Mouse (Mus musculus) embryo, embryonic 11.5 days (tissue): ENCODE measurements around the gene Sptbn2.

Source experiments
- DNase-seq: peaks from one replicate; pipeline ENCODE4 v3.0.0-alpha.2; 2012; ENCODE audit warnings: low read depth, low spot score

Gene Sptbn2

DNA sequence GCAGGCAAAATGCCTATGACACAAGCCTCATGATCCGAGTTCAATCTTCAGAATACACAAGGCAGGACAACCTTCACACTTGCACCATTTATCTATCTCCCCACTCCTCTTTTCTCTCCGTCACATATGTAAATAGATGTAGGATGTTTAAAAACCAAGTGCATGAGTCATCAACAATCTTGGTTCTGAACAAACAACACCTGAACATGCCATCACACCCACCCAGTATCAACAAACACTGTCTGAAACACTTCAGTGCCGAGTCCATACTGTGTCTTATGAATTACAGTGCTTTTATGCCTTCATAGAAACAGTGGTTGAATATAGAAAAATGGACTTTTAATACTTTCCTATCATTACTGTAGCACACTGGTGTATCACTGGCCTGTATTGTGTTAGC, 61.8 kb downstream of the Sptbn2 start:
- no peak for DNase-seq

DNA sequence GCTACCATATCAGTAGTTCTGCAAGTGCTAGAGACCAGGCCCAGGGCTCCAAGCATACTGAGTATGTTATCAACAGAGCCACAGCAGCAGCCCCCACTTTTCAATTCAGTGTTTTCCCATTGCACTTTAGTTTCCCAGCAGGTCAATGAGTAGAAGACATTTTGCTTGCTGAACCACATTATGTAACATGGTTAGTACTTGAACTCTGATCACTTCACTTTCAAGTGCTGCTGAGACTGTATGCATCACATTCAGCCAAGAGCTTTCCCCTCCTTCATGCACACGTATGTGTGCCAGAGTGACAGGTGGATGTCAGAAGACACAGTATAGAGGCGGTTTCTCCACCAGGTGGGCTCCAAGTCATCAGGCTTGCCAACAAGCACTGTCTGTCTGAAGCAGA, 71.9 kb downstream of the Sptbn2 start:
- no peak for DNase-seq

DNA sequence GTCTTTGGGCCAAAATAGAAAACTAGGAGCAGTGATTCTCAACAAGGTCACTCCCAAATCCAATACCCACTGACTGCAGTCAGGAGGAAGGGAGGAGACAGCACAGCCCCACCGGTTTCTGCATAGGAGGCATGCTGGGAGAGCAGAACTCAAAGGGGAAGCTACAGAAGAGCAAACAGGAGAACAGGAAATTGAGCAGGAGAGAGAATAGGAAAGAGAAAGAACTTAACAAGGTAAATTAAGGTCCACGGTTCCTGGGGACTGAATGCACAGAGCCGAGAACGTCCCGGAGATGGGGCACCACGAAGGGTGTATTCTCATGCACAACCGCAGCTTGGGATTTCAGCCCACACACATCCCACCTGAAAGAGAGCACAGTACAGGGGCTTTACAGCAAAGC, 74.2 kb downstream of the Sptbn2 start:
- no peak for DNase-seq

DNA sequence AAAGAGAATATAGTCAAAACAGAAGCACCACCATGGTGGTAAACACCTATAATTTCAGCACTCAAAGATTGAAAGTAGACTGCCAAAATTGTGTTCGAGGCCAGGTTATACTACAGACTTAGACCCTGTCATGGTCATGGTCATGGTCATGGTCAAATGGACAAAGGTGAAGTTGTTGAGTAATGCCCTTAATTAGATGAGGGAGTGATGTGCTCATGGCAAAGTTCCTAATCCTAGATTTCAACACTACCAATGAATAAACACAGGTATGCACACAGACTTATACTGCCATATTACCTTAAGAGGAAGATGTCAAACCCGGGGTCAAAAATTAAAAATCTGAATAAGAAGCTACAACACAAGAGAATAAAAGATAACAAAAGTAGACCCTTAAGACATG, 75.3 kb downstream of the Sptbn2 start:
- DNase-seq: no peak

DNA sequence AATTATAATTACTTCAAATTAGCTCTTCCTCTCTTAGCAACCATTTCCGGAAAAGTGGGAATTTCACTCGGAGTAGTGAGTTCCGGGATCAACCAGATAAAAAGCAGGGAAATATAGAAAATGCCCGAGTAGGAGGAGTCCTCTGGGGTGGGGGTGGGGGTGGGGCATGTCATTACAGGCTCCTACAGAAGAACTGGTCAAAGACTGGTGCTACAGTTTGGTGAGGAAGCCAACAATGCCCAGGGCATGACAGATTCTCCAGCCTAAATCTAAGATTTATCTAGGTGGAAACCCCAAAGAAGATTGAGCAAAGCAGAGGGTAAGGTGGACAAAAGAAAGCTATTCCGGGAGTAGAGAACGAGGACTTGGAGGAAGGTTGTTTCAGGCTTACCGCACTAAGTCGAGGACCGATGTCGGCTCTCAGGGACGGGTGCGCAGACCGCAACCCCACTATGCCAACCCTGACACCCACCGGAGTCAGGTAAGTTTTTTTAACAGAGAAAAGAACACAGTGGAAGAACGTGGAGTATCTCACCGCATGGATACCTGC, 82.4 kb downstream of the Sptbn2 start:
- no peak for DNase-seq

DNA sequence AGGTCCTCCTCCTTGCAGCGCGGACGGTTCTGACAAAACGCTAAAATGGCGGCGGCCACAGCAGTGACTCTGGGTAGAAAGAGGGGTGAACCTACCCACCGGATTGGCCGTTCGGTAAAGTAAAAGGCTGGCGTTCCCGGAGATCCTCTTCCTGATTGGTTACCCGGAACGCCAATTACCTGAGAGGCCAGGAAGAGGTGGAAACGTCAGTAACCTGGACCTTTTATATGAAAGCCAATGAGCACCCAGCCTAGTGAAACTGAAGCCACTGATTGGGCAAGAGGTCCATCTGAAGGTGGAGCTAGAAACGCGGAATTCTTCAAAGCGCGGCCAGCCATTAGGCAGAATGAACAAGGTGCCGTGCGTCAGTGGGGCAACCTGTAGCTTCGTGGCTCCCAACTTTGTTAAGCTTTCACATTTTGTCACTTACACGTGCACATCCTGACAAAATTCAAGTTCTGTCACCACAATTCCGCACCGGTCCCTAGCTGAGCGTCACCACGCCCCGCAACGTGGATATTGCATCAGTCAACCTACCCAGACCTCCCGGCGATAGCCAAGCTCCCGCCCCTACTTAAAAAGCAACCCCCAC, 83.0 kb downstream of the Sptbn2 start, which contains the start of gene Rbm4:
Gene Rbm4, minus strand, starts transcription at position 71 of the 592 bp plus-strand sequence.
- peak; percentile 97 for DNase-seq

DNA sequence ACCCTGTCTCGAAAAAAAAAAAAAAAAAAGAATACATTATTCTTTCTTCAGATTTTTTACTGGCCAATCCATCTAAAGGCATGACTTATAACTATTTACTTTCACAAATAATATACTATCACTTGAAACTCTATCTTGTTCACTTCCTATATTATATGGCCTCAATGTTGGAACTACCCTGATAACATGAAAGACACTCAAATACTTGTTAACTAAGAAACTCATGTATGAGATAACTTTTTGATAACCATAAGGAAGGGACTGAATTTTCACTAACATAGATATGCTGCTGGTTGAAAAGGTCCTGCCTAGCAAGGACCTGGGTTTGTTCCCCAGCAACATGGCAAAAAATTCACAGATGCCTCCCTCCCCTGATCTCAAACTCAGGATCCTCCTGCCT, 85.0 kb downstream of the Sptbn2 start:
- no peak for DNase-seq

DNA sequence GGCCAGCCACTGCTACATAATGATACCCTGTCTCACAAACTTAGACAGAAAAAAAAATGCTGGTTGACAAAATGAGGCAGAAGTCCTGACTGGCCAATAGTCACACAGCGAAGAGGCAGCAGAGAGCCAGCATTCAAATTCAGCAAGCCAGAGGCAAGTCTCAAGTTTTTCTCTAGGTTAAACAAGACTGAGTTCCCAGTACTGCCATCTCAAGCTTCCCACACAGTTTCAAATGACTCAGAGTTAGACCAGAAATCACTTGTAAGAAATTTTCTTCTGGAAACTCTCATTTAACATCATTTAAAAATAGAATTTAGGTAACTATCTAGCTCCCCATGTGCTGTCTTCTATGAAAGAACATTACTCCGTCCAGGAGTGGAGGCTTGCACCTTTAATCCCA, 86.9 kb downstream of the Sptbn2 start:
- no peak for DNase-seq

DNA sequence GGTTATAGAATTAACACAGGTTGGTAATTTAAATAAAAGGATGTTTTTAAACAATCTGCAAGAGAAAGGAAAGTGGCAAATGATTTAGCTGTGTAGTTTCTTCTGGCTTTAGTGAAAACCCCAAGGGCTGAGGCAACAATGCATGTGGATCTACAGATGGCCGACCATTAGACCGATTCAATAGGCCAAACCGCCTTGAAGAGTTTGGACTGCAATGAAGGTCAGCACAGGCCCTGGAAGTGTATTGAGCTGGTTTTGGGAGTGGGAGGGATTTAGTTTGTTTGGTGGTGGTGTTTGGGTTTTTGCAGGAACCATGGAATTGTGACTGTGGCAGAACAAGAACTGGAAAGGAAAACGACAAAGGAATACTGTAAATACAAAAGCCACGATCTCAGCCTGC, 88.1 kb downstream of the Sptbn2 start:
- no peak for DNase-seq
